Mouse (Mus musculus) megakaryocyte, embryonic 14.5 days (primary cell): ENCODE results near the gene Fam117a. TPM values are rescaled to one million over a fixed set of nuclear protein-coding genes. Genes with fewer than 3 reads are reported as not detected.

ENCODE experiments used
- H3K27me3 ChIP-seq: replicated peaks from 2 replicates; pipeline ENCODE3; 2012; ENCODE audit warnings: inconsistent platforms
- H3K36me3 ChIP-seq: replicated peaks from 2 replicates; pipeline ENCODE3; 2012; ENCODE audit warnings: low read length, inconsistent platforms, mixed read lengths
- H3K4me1 ChIP-seq: 2 replicates; pipeline ENCODE4 v1.6.1; 2012; ENCODE audit warnings: inconsistent platforms
- H3K4me3 ChIP-seq: replicated peaks from 2 replicates; pipeline ENCODE3; 2012; ENCODE audit warnings: moderate library complexity, mild to moderate bottlenecking, inconsistent platforms
- H3K9me3 ChIP-seq: 2 replicates; pipeline ENCODE4 v1.6.1; 2012; ENCODE audit warnings: inconsistent platforms
- FLI1 ChIP-seq: IDR thresholded peaks from 2 replicates; pipeline ENCODE4 v1.6.1; 2012; ENCODE audit warnings: low read length, inconsistent platforms, mixed read lengths
- GATA1 ChIP-seq: IDR thresholded peaks from 3 replicates; pipeline ENCODE4 v1.6.1; 2012; ENCODE audit warnings: mixed read lengths, low read length, inconsistent platforms, borderline replicate concordance
- polyA plus RNA-seq: library from polyadenylated mRNA; stranded (reverse); fragments of >175 nt; gene quantifications from 2 replicates; pipeline ENCODE4 v1.2.3, GENCODE M21; 2012; ENCODE audit warnings: low replicate concordance; ENCODE audit not compliant: insufficient read depth

The Fam117a gene
- polyA plus RNA-seq, 1 experiment = 42.4 TPM

DNA sequence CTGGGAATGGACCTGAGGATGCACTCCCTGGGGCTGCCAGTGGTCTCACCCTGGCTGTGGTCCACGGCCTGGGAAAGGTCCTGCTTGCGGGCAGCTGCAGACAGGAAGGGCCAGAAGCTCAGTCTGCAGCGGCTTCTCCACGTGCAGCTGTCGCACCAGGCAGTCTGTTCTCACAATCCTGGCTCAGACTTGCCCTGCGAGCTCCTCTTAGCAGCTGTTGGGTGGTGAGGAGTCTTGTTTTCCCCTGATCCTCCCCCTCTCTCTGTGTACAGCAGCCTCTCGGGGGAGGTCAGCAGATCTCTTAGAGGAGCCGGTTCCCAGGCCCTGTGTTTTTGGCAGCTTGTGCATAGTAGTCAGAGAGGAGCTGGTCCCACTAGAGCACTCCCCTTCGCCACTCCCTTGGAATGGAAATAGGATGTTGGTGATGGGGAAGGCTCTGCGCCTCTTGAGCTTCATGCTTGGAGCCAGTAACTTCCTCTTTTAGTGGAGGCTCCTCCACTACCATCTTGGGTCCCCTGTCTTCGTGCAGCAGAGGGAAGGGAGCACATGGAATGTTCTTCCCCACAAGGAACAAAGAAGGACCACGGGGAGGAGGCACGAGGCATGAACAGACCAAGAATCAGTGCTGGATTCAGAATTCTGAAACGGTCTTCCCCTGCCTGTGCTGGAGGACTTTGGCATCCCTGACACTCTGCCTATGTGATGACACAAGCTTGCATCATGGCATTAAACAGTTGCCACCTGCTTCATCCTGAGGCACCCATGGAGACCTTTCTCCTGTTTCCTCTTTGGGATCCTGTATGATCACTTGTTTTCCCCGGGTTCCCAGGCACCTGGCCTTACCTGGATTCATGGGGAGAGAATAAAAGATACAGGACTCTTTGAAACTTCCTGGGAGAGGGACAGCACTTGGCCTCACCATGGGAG lies 33.4 kb downstream of the Fam117a start:
- Histone ChIP-seq H3K27me3 (peaks cover 43% of the 10 kb centered on the region), H3K4me1 (peaks cover 32% of the 10 kb centered on the region), H3K9me3 (no peaks in the 10 kb centered on the region), H3K4me3 (no peak overlapping the region), H3K36me3 (peaks cover 86% of the 10 kb centered on the region)
- TF ChIP-seq FLI1 = no peak
- TF ChIP-seq GATA1 = no peak

DNA sequence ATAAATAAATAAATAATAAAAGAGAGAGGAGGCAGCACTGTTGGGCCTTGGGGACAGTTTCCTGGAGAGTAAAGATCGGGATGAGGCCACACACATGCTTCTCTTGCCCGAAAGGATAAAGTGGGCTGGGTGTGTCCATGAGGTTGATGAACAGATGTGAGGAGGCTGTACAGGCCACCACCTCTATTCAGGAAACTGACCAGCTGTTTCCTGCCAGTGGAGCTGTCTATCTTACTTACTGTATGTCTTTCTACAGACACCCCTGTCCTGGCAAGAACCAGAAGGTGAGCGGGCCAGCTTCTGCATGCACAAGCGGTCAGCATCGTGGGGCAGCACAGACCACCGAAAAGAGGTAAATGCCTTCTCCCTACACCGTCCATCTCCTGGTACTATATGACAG lies 34.4 kb downstream of the Fam117a start:
- no peak overlapping the region for H3K4me3 ChIP-seq
- TF ChIP-seq FLI1 (no peak), GATA1 (no peak)
- peaks cover 34% of the 10 kb centered on the region for H3K4me1 ChIP-seq
- H3K27me3 ChIP-seq = peaks cover 44% of the 10 kb centered on the region
- H3K36me3 ChIP-seq = peaks cover 86% of the 10 kb centered on the region
- no peaks in the 10 kb centered on the region for H3K9me3 ChIP-seq

DNA sequence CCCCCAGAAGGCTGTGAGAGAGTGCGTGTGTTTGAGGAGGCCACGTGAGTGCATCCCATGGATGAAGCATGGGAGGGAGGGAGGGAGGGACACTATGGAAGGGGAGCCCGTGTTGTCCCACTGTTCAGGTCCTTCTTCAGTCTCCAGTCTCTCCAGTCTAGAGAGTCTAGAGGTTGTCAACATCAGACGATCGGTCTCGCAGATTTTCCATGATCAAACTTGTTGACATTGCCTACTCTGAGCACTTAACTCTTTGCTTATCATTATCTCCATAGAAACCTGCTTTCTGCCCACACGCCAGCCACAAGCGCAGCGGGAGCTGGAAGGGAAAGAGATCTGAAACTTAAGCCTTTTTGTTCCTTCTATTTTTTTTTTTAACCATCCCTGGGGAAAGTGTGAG lies 42.1 kb downstream of the Fam117a start:
- Histone ChIP-seq H3K27me3 (peaks cover 42% of the 10 kb centered on the region), H3K36me3 (peaks cover 83% of the 10 kb centered on the region)

DNA sequence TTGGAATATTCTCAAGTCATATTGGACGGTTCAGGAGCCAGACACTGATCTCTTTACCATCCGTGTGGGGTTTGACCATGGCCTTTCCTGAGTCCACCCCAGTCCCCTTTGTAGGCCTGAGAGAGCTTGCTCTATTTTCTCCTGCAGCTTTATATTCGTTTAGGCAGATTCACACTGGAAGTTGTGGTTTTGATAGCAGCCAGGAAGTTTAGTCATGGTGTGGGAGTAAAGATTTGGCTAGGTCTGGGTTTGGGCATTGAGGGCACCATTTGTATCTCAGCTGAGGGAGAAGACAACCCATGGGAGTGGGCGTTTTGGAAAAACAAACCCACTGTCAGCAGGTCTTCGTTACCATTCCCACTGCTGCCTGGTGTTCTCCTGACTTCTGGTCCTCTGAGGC lies 42.7 kb downstream of the Fam117a start:
- H3K27me3 ChIP-seq = peaks cover 42% of the 10 kb centered on the region
- TF ChIP-seq GATA1 (no peak), FLI1 (no peak)
- H3K36me3 ChIP-seq = peaks cover 78% of the 10 kb centered on the region
- H3K4me3 ChIP-seq = no peak overlapping the region
- H3K9me3 ChIP-seq = no peaks in the 10 kb centered on the region
- peaks cover 50% of the 10 kb centered on the region for H3K4me1 ChIP-seq

More for the DNA sequence above, 42.1 kb downstream of the Fam117a start:
- H3K4me1 ChIP-seq = peaks cover 47% of the 10 kb centered on the region
- no peaks in the 10 kb centered on the region for H3K9me3 ChIP-seq
- no peak overlapping the region for H3K4me3 ChIP-seq
- TF ChIP-seq GATA1 = no peak
- TF ChIP-seq FLI1 = no peak

DNA sequence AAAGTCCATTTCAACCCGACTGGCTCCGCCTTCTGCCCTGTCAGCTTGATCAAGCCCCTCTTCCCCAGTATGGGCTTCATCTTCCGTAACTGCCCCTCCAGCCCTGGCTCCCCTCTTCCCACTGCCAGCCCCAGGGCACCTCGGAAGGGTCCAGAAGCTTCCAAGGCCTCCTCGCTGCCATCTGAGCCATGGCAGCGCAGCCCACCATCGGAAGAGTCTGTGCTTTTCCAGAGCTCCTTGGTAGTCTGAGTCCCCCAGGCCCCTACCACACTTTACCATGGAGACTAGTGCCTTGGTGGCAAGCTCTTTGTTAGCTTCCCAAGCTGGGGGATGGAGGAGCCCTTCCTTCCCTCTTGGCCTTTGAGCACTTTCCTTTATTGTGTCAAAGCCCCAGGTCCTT lies 43.9 kb downstream of the Fam117a start:
- Histone ChIP-seq H3K4me3 (no peak overlapping the region), H3K36me3 (peaks cover 67% of the 10 kb centered on the region), H3K4me1 (peaks cover 54% of the 10 kb centered on the region), H3K27me3 (peaks cover 34% of the 10 kb centered on the region), H3K9me3 (no peaks in the 10 kb centered on the region)
- TF ChIP-seq GATA1 = no peak
- TF ChIP-seq FLI1 = no peak

DNA sequence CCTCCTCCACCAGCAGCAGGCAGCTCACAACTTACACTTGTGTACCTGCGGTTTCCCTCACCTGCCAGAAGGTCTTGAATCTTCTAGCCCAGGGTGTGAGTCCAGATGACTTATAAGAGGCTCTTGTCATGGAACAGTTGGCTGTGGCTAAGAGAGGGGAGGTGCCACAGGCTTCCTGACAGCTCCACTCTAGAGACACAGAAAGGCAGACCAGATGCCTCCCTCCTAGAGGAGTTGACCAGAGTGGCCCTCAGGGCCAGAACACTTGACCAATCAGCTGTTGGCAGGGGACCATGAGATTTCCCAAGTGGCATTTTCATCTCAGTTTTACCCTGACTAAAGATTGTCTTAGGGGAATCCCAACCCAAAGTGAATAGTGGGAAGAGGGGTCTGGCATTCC lies 44.3 kb downstream of the Fam117a start:
- Histone ChIP-seq H3K27me3 (peaks cover 29% of the 10 kb centered on the region), H3K4me3 (no peak overlapping the region), H3K4me1 (peaks cover 54% of the 10 kb centered on the region), H3K9me3 (no peaks in the 10 kb centered on the region), H3K36me3 (peaks cover 65% of the 10 kb centered on the region)
- TF ChIP-seq FLI1 = no peak
- no peak for TF ChIP-seq GATA1

DNA sequence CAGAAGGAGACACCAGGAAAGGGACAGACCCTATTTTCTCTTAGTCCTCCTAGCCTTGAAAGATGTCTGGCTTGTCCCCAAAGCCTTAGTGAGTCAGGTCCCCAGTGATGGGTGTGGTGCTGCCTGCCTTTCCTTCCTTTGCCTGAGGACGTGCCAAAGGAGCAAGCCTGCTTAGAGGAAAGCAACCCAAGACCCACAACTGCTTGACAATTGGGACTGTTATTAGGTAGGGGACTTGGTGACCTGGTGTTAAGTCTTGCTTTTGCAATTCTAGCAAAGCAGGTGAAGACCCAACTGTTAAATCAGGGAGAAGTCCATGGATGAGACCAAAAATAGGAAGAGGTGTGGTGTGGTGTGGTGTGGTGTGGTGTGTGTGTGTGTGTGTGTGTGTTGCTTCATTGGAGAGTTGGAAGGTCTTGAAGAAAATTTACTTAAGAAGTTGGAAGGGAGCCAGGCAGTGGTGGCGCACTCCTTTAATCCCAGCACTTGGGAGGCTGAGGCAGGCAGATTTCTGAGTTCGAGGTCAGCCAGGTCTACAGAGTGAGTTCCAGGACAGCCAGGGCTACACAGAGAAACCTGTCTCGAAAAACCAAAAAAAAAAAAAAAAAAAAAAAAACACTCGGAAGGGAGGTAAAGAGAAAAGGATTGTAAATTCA lies 46.6 kb downstream of the Fam117a start:
- TF ChIP-seq GATA1 (no peak), FLI1 (no peak)
- H3K4me1 ChIP-seq = peaks cover 58% of the 10 kb centered on the region
- peaks cover 65% of the 10 kb centered on the region for H3K36me3 ChIP-seq
- H3K27me3 ChIP-seq = peaks cover 17% of the 10 kb centered on the region
- H3K4me3 ChIP-seq = no peak overlapping the region
- H3K9me3 ChIP-seq = no peaks in the 10 kb centered on the region

DNA sequence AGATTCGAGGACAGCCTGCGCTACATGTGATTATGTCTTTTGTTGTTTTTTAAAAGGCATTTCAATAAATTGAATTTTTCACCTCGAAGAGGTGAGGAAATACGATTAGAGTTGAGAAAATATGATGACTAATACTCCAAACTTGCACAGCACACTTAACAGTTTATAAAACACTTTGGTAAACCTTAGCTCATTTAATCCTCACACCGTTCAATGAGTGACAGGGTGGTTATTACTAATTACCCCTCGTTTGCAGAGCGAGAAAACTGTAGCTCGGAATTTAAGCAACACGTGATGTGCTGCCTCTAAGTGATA lies 47.1 kb downstream of the Fam117a start:
- no peak for TF ChIP-seq GATA1
- Histone ChIP-seq H3K9me3 (no peaks in the 10 kb centered on the region), H3K4me3 (peak overlapping the region; percentile 97), H3K4me1 (peaks cover 55% of the 10 kb centered on the region), H3K36me3 (peaks cover 65% of the 10 kb centered on the region), H3K27me3 (peaks cover 16% of the 10 kb centered on the region)

DNA sequence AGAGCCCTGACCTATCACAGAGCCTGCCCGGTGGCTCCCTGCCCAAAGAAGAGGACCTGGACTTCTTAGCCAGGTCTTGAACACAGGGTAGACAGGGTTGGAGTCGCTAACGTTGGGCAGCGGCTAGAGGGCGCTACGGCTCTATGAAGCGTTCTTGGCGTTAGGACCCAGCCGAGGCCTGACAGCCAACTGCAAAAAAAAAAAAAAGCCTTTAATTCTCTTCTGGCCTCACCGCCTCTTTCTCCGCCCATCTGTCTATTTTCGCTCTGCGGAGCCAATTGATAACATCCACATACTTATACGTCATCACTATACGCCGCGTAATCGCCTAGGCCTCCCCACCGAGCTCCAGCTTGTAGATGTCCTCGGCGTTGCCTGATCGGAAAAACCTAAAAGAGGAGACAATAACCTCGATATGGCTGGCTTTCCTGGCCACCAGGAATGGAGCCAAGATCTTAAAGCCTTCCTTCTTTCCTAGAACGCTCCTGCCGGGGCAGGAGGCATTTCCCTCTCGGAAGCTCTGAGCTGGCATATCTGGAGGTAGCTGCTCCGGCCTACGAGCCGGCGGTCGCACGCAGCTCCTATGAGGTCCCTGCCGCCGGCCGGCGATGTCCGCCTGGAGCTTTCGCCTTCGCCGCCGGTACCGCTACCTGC lies 47.6 kb downstream of the Fam117a start, which contains the start of gene Slc35b1:
TSS of gene Slc35b1 (plus strand) at position 374 of the 654 bp plus-strand sequence.
- TF ChIP-seq GATA1 = no peak
- no peak for TF ChIP-seq FLI1
- peaks cover 55% of the 10 kb centered on the region for H3K4me1 ChIP-seq
- H3K36me3 ChIP-seq = peaks cover 65% of the 10 kb centered on the region

DNA sequence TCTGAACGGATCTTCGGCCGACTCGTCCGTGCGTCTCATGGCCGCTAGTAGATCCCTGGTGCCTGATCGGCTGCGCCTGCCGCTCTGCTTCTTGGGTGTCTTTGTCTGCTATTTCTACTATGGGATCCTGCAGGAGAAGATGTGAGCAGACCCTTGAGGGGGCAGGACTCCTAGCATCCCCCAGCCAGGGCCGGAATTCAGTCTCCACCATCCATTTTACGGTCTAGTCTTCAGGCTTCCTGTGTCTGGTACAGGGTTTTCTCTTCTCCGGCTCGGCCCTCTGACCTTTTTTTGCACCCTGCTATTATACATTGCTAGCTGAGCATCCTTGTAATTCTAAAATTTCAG lies 48.1 kb downstream of the Fam117a start:
- Histone ChIP-seq H3K9me3 (no peaks in the 10 kb centered on the region), H3K4me3 (peak overlapping the region; percentile 97), H3K4me1 (peaks cover 50% of the 10 kb centered on the region), H3K36me3 (peaks cover 65% of the 10 kb centered on the region), H3K27me3 (peaks cover 16% of the 10 kb centered on the region)
- TF ChIP-seq GATA1 (no peak), FLI1 (no peak)

More for the DNA sequence above, 47.6 kb downstream of the Fam117a start, which contains the start of gene Slc35b1:
- Histone ChIP-seq H3K9me3 (no peaks in the 10 kb centered on the region), H3K4me3 (peak within 1 kb of the TSS; percentile 97), H3K27me3 (peaks cover 16% of the 10 kb centered on the region)
